18 mouse cellular contexts compared by ENCODE assay signal in genomic region chr3:28696162-28696561, GRCm38 (mm10). TPM values are rescaled to one million over a fixed set of nuclear protein-coding genes. Genes with fewer than 3 reads are reported as not detected.
A peak's percentile ranks its signal among the peaks of the same experiment; 100 is the strongest.
DNase-seq lines count a peak whose midpoint lies in the region; ATAC-seq and TF ChIP-seq lines count a peak whose summit lies in the region.
"Had no signal": no experiment of that assay in that cellular context is flagged by ENCODE, and none has a peak within 500 bp of the region (broad histone marks: within the 10 kb centered on the region; RNA-seq: fewer than 3 reads in every experiment).

No protein-coding gene starts in this region.

- H3K4me2 ChIP-seq in heart, postnatal 0 days (ENCODE audit: low read depth, low read length), result 0 out of 2 replicates have a peak overlapping the region, but pooled peaks have one; percentile 16
- H3K4me2 ChIP-seq in lung, embryonic 16.5 days (ENCODE audit: low read depth, low read length), result 0 out of 2 replicates have a peak overlapping the region, but pooled peaks have one; percentile 20
- 0 out of 2 replicates have a peak overlapping the region, but pooled peaks have one; percentile 23 for H3K4me2 ChIP-seq in liver, embryonic 11.5 days
- no peak overlapping the region for H3K4me2 ChIP-seq in stomach, postnatal 0 days (replicated peaks; ENCODE audit: low read depth)
- H3K4me2 ChIP-seq: embryonic facial prominence, embryonic 13.5 days; midbrain, embryonic 12.5 days had no signal

- intact Hi-C loops in heart, adult 2 months (cut with DNase I), result no loop called here

- no peak for TF ChIP-seq EP300 in heart, postnatal 0 days (IDR thresholded peaks at IDR 0.05; ENCODE audit: low read depth)
- no peak for TF ChIP-seq EP300 in heart, adult 2 months (IDR thresholded peaks at IDR 0.05; ENCODE audit: insufficient read depth, low read depth, low read length)
- no peak for TF ChIP-seq EP300 in stomach, postnatal 0 days (optimal IDR thresholded peaks at IDR 0.05)

- no peak for TF ChIP-seq CTCF in heart, postnatal 0 days (IDR thresholded peaks at IDR 0.05; ENCODE audit: low read depth)
- no peak for TF ChIP-seq CTCF in heart, adult 2 months (IDR thresholded peaks at IDR 0.05)
- no peak for TF ChIP-seq CTCF in stomach, postnatal 0 days (IDR thresholded peaks at IDR 0.05; ENCODE audit: low read depth)

- no peaks in the 10 kb centered on the region for H3K4me1 ChIP-seq in heart, postnatal 0 days (ENCODE audit: control insufficient read depth, insufficient read depth)
- H3K4me1 ChIP-seq in heart, adult 2 months (ENCODE audit: control insufficient read depth, insufficient read depth, low read length), result no peaks in the 10 kb centered on the region
- no peaks in the 10 kb centered on the region for H3K4me1 ChIP-seq in lung, embryonic 16.5 days (replicated peaks; ENCODE audit: control insufficient read depth, insufficient read depth, low read length)
- H3K4me1 ChIP-seq in liver, embryonic 11.5 days (replicated peaks; ENCODE audit: control insufficient read depth, insufficient read depth, low read length), result no peaks in the 10 kb centered on the region
- H3K4me1 ChIP-seq in stomach, postnatal 0 days (replicated peaks; ENCODE audit: control insufficient read depth, insufficient read depth), result no peaks in the 10 kb centered on the region
- H3K4me1 ChIP-seq in embryonic facial prominence, embryonic 10.5 days, result no peaks in the 10 kb centered on the region
- H3K4me1 ChIP-seq: embryonic facial prominence, embryonic 13.5 days; midbrain, embryonic 12.5 days had no signal

- H3K4me3 ChIP-seq in heart, postnatal 0 days (ENCODE audit: low read depth, low read length), result no peak overlapping the region
- H3K4me3 ChIP-seq in heart, adult 2 months, result no peak overlapping the region
- no peak overlapping the region for H3K4me3 ChIP-seq in lung, embryonic 16.5 days (ENCODE audit: low read length)
- no peak overlapping the region for H3K4me3 ChIP-seq in liver, embryonic 11.5 days (ENCODE audit: low read depth, low read length)
- no peak overlapping the region for H3K4me3 ChIP-seq in stomach, postnatal 0 days (ENCODE audit: low read depth, low read length)
- no peak overlapping the region for H3K4me3 ChIP-seq in embryonic facial prominence, embryonic 10.5 days
- H3K4me3 ChIP-seq: embryonic facial prominence, embryonic 13.5 days; left cerebral cortex, adult 2 months; midbrain, embryonic 12.5 days had no signal

- no peaks in the 10 kb centered on the region for H3K9me3 ChIP-seq in heart, postnatal 0 days (replicated peaks; ENCODE audit: control insufficient read depth, low read length)
- H3K9me3 ChIP-seq in lung, embryonic 16.5 days (ENCODE audit: control insufficient read depth, low read length), result no peaks in the 10 kb centered on the region
- H3K9me3 ChIP-seq in liver, embryonic 11.5 days (ENCODE audit: control insufficient read depth, low read length), result no peaks in the 10 kb centered on the region
- H3K9me3 ChIP-seq in stomach, postnatal 0 days (ENCODE audit: control insufficient read depth, low read length), result no peaks in the 10 kb centered on the region
- H3K9me3 ChIP-seq in embryonic facial prominence, embryonic 10.5 days, result no peaks in the 10 kb centered on the region
- H3K9me3 ChIP-seq: embryonic facial prominence, embryonic 13.5 days; midbrain, embryonic 12.5 days had no signal

- no peaks in the 10 kb centered on the region for H3K27me3 ChIP-seq in heart, postnatal 0 days (ENCODE audit: control insufficient read depth, insufficient read depth, low read length)
- H3K27me3 ChIP-seq in heart, adult 2 months (ENCODE audit: control insufficient read depth, insufficient read depth, low read length), result peaks cover 3% of the 10 kb centered on the region; the same call in 1 of the 2 replicates
- H3K27me3 ChIP-seq in lung, embryonic 16.5 days (ENCODE audit: control insufficient read depth, insufficient read depth, low read depth, low read length), result no peaks in the 10 kb centered on the region
- no peaks in the 10 kb centered on the region for H3K27me3 ChIP-seq in liver, embryonic 11.5 days (replicated peaks; ENCODE audit: control insufficient read depth, insufficient read depth, low read length)
- H3K27me3 ChIP-seq in stomach, postnatal 0 days (ENCODE audit: control insufficient read depth, insufficient read depth, low read length), result no peaks in the 10 kb centered on the region
- H3K27me3 ChIP-seq in embryonic facial prominence, embryonic 10.5 days (replicated peaks; ENCODE audit: low read depth, poor library complexity, severe bottlenecking), result no peaks in the 10 kb centered on the region
- H3K27me3 ChIP-seq: embryonic facial prominence, embryonic 13.5 days; midbrain, embryonic 12.5 days had no signal

- 45% methylated on average over 10 of the region's 10 CpGs for WGBS in heart, postnatal 0 days
- 52% methylated on average over 10 of the region's 10 CpGs for WGBS in heart, adult 2 months
- WGBS in lung, embryonic 16.5 days, result 37% methylated on average over 10 of the region's 10 CpGs
- 85% methylated on average over 10 of the region's 10 CpGs for WGBS in liver, embryonic 11.5 days
- 59% methylated on average over 10 of the region's 10 CpGs for WGBS in stomach, postnatal 0 days
- WGBS in embryonic facial prominence, embryonic 10.5 days, result 86% methylated on average over 10 of the region's 10 CpGs

- ATAC-seq in heart, postnatal 0 days (ENCODE audit: insufficient read depth, low read depth), result peak; percentile 44; the same call in 1 of the 2 replicates
- ATAC-seq in lung, embryonic 16.5 days (ENCODE audit: low read depth), result no peak
- ATAC-seq in liver, embryonic 11.5 days (replicated peaks; ENCODE audit: low FRiP score), result no peak
- ATAC-seq in stomach, postnatal 0 days (ENCODE audit: low FRiP score, low TSS enrichment), result 0 out of 2 replicates have a peak, but pooled peaks have one; percentile 18

- peak; percentile 8 for DNase-seq in heart, postnatal 0 days (ENCODE audit: low spot score)
- DNase-seq in heart, adult 2 months, result no peak
- no peak for DNase-seq in lung, postnatal 14 days
- no peak for DNase-seq in liver, embryonic 11.5 days (ENCODE audit: low spot score)
- peak; percentile 5 for DNase-seq in stomach, postnatal 0 days (ENCODE audit: low spot score)
- DNase-seq in urinary bladder, postnatal 14 days (ENCODE audit: low spot score), result no peak
- DNase-seq in embryonic facial prominence, embryonic 10.5 days (ENCODE audit: low spot score), result no peak
- DNase-seq: adrenal gland, postnatal 36 days; cerebellum, postnatal 36 days; lung, postnatal 4 days; right cerebral cortex, postnatal 4 days; thymus, postnatal 14 days had no signal

- H3K27ac ChIP-seq in heart, postnatal 0 days (ENCODE audit: low read depth), result no peak overlapping the region
- no peak overlapping the region for H3K27ac ChIP-seq in heart, adult 2 months
- no peak overlapping the region for H3K27ac ChIP-seq in lung, embryonic 16.5 days (ENCODE audit: low read length)
- no peak overlapping the region for H3K27ac ChIP-seq in liver, embryonic 11.5 days (ENCODE audit: low read depth, low read length)
- no peak overlapping the region for H3K27ac ChIP-seq in stomach, postnatal 0 days (replicated peaks)
- H3K27ac ChIP-seq in embryonic facial prominence, embryonic 10.5 days (replicated peaks), result no peak overlapping the region
- H3K27ac ChIP-seq: embryonic facial prominence, embryonic 13.5 days; left cerebral cortex, adult 2 months; midbrain, embryonic 12.5 days had no signal

- no peaks in the 10 kb centered on the region for H3K36me3 ChIP-seq in heart, postnatal 0 days (replicated peaks; ENCODE audit: control insufficient read depth, insufficient read depth, low read length)
- H3K36me3 ChIP-seq in heart, adult 2 months (ENCODE audit: control insufficient read depth, insufficient read depth, low read length), result no peaks in the 10 kb centered on the region
- H3K36me3 ChIP-seq in lung, embryonic 16.5 days (ENCODE audit: control insufficient read depth, insufficient read depth, low read length), result no peaks in the 10 kb centered on the region
- no peaks in the 10 kb centered on the region for H3K36me3 ChIP-seq in liver, embryonic 11.5 days (ENCODE audit: control insufficient read depth, insufficient read depth, low read length)
- no peaks in the 10 kb centered on the region for H3K36me3 ChIP-seq in stomach, postnatal 0 days (ENCODE audit: control insufficient read depth, insufficient read depth, low read length)
- no peaks in the 10 kb centered on the region for H3K36me3 ChIP-seq in embryonic facial prominence, embryonic 10.5 days (replicated peaks)
- H3K36me3 ChIP-seq: embryonic facial prominence, embryonic 13.5 days; midbrain, embryonic 12.5 days had no signal

- no peak for TF ChIP-seq POLR2A in heart, adult 2 months (IDR thresholded peaks at IDR 0.05; ENCODE audit: insufficient read depth, low read depth, low read length)

- no peaks in the 10 kb centered on the region for H3K79me2 ChIP-seq in heart, adult 2 months (replicated peaks; ENCODE audit: control insufficient read depth, insufficient read depth, low read length)

- no peak overlapping the region for H3K9ac ChIP-seq in heart, postnatal 0 days (replicated peaks; ENCODE audit: low read depth, low read length)
- H3K9ac ChIP-seq in heart, adult 2 months (ENCODE audit: low read depth, low read length), result no peak overlapping the region
- no peak overlapping the region for H3K9ac ChIP-seq in lung, embryonic 16.5 days (ENCODE audit: low read length)
- no peak overlapping the region for H3K9ac ChIP-seq in liver, embryonic 11.5 days (ENCODE audit: low read depth, low read length)
- no peak overlapping the region for H3K9ac ChIP-seq in stomach, postnatal 0 days (ENCODE audit: low read length)
- H3K9ac ChIP-seq: embryonic facial prominence, embryonic 13.5 days; midbrain, embryonic 12.5 days had no signal

RNA-seq across cellular contexts. Expression of gene Slc2a2, which starts 1.5 kb away (rescaled TPM):
- total RNA-seq in heart, postnatal 0 days (2014; rRNA removed; ENCODE audit: low replicate concordance), result 2.4 TPM in 1 of 2 replicates, not detected in the other
- polyA plus RNA-seq in heart, postnatal 0 days (2015; fragmentation: Nextera tagmentation; extraction: Ambion mirVana), result 0.08 and 0.20 TPM in 2 replicates
- under 1 TPM in 1 of 2 experiments, not detected in 1; 0.05 TPM for total RNA-seq in heart, adult 2 months (2021)
- 0.14 and 0.35 TPM in 2 replicates for polyA plus RNA-seq in heart, adult 2 months (2012; rRNA removed)
- polyA plus RNA-seq in lung, embryonic 16.5 days (2015; fragmentation: Nextera tagmentation; extraction: Ambion mirVana), result 0.28 and 0.64 TPM in 2 replicates
- 15.4 and 19.5 TPM in 2 replicates for polyA plus RNA-seq in liver, embryonic 11.5 days (2014; fragmentation: Nextera tagmentation; extraction: Ambion mirVana)
- 0.25 and 0.31 TPM in 2 replicates for polyA plus RNA-seq in stomach, postnatal 0 days (2015; fragmentation: Nextera tagmentation; extraction: Ambion mirVana)
- 0.04 TPM in 2 replicates for polyA plus RNA-seq in embryonic facial prominence, embryonic 10.5 days (2016; fragmentation: Nextera tagmentation; extraction: Ambion mirVana)
- total RNA-seq: adrenal gland, postnatal 36 days; gastrocnemius, adult 8-10 months; heart, postnatal 25 days; left cerebral cortex, adult 2 months had no signal

Comparison
In these comparisons a context has a peak if more than half of its experiments do, and no peak if none do; other contexts are left out.
1. DNase-seq: peak in heart, postnatal 0 days (single experiment) and stomach, postnatal 0 days (single experiment); none in heart, adult 2 months (0 of 2), lung, postnatal 14 days (single experiment), liver, embryonic 11.5 days (single experiment), urinary bladder, postnatal 14 days (single experiment) and embryonic facial prominence, embryonic 10.5 days (single experiment).
2. ATAC-seq: peak in heart, postnatal 0 days (single experiment) and stomach, postnatal 0 days (single experiment); none in lung, embryonic 16.5 days (single experiment) and liver, embryonic 11.5 days (single experiment).